In genomic region chr19:47503625-47504024, GRCm38 (mm10) we compare ENCODE assay signal across 8 mouse cellular contexts. TPM values are rescaled to one million over a fixed set of nuclear protein-coding genes. Genes with fewer than 3 reads are reported as not detected.
DNase-seq lines count a peak whose midpoint lies in the region; ATAC-seq lines count a peak whose summit lies in the region.

No protein-coding gene starts in this region.

- no peaks in the 10 kb centered on the region for H3K9me3 ChIP-seq in midbrain, embryonic 12.5 days
- no peaks in the 10 kb centered on the region for H3K9me3 ChIP-seq in midbrain, embryonic 16.5 days (replicated peaks; ENCODE audit: control insufficient read depth, low read length, poor library complexity, severe bottlenecking)
- no peaks in the 10 kb centered on the region for H3K9me3 ChIP-seq in forebrain, embryonic 14.5 days (replicated peaks; ENCODE audit: control insufficient read depth, low read length)

- peak; percentile 17 for DNase-seq in cerebellum, adult 9-10 months
- no peak for DNase-seq in cerebellum, adult 8-10 months
- peak; percentile 61 for DNase-seq in forebrain, embryonic 14.5 days (ENCODE audit: low spot score)
- DNase-seq in left cerebral cortex, postnatal 36 days (ENCODE audit: low spot score in 2 of 2) = no peak
- DNase-seq in spleen, adult 18-20 months = no peak

- H3K27ac ChIP-seq in midbrain, embryonic 12.5 days (replicated peaks) = no peak overlapping the region
- no peak overlapping the region for H3K27ac ChIP-seq in midbrain, embryonic 16.5 days (ENCODE audit: low read length)
- no peak overlapping the region for H3K27ac ChIP-seq in forebrain, embryonic 14.5 days (ENCODE audit: low read depth, low read length)

- no peak overlapping the region for H3K9ac ChIP-seq in midbrain, embryonic 12.5 days (replicated peaks)
- no peak overlapping the region for H3K9ac ChIP-seq in midbrain, embryonic 16.5 days (ENCODE audit: low read depth, low read length)
- no peak overlapping the region for H3K9ac ChIP-seq in forebrain, embryonic 14.5 days (ENCODE audit: low read length)

- peaks cover 10% of the 10 kb centered on the region; the same call in 1 of the 2 replicates for H3K36me3 ChIP-seq in midbrain, embryonic 12.5 days
- H3K36me3 ChIP-seq in midbrain, embryonic 16.5 days (ENCODE audit: control insufficient read depth, insufficient read depth, low read length) = no peaks in the 10 kb centered on the region
- 0 out of 2 replicates have a peak, but pooled peaks cover 5% of the 10 kb centered on the region for H3K36me3 ChIP-seq in forebrain, embryonic 14.5 days (ENCODE audit: control insufficient read depth, insufficient read depth, low read length)

- H3K4me2 ChIP-seq in midbrain, embryonic 12.5 days (replicated peaks) = no peak overlapping the region
- H3K4me2 ChIP-seq in midbrain, embryonic 16.5 days (ENCODE audit: low read length) = no peak overlapping the region
- H3K4me2 ChIP-seq in forebrain, embryonic 14.5 days (ENCODE audit: low read length) = no peak overlapping the region

- peak; percentile 27 for ATAC-seq in midbrain, embryonic 12.5 days (ENCODE audit: low FRiP score, low read depth)
- no peak for ATAC-seq in midbrain, embryonic 16.5 days
- no peak for ATAC-seq in forebrain, embryonic 14.5 days
- peak; percentile 74 for ATAC-seq in megakaryocyte progenitor cell, adult 5-6 weeks (replicated peaks; ENCODE audit: poor library complexity)

- H3K4me1 ChIP-seq in midbrain, embryonic 12.5 days = 0 out of 2 replicates have a peak, but pooled peaks cover 4% of the 10 kb centered on the region
- H3K4me1 ChIP-seq in midbrain, embryonic 16.5 days (ENCODE audit: control insufficient read depth, insufficient read depth, low read length) = peaks cover 4% of the 10 kb centered on the region; the same call in 1 of the 2 replicates
- H3K4me1 ChIP-seq in forebrain, embryonic 14.5 days (ENCODE audit: control insufficient read depth, insufficient read depth, low read length) = no peaks in the 10 kb centered on the region

- no peak overlapping the region for H3K4me3 ChIP-seq in midbrain, embryonic 12.5 days
- H3K4me3 ChIP-seq in midbrain, embryonic 16.5 days (ENCODE audit: low read depth, low read length) = no peak overlapping the region
- no peak overlapping the region for H3K4me3 ChIP-seq in forebrain, embryonic 14.5 days (ENCODE audit: low read depth, low read length)

- intact Hi-C loops in left cerebral cortex, postnatal 36 days (cut with DNase I) = loop anchor here (2.0 to 10.0 kb wide), 2 partner anchors 147 to 431 kb away; partner anchors contain the start of gene Cfap58

- no peaks in the 10 kb centered on the region for H3K27me3 ChIP-seq in midbrain, embryonic 12.5 days
- H3K27me3 ChIP-seq in midbrain, embryonic 16.5 days (ENCODE audit: control insufficient read depth, insufficient read depth, low read depth, low read length) = no peaks in the 10 kb centered on the region
- H3K27me3 ChIP-seq in forebrain, embryonic 14.5 days (replicated peaks; ENCODE audit: control insufficient read depth, insufficient read depth, low read length) = no peaks in the 10 kb centered on the region

- WGBS in midbrain, embryonic 12.5 days = 57% methylated on average over 4 of the region's 4 CpGs
- WGBS in midbrain, embryonic 16.5 days = 60% methylated on average over 4 of the region's 4 CpGs
- WGBS in forebrain, embryonic 14.5 days = 61% methylated on average over 4 of the region's 4 CpGs

RNA-seq across cellular contexts. Expression of gene Stn1, which starts 33.7 kb away (rescaled TPM):
- polyA plus RNA-seq in midbrain, embryonic 12.5 days (2016; fragmentation: Nextera tagmentation; extraction: Ambion mirVana) = 41.9 and 45.9 TPM in 2 replicates
- polyA plus RNA-seq in midbrain, embryonic 16.5 days (2015; fragmentation: Nextera tagmentation; extraction: Ambion mirVana) = 23.4 and 24.0 TPM in 2 replicates
- 39.0 and 41.6 TPM in 2 replicates for polyA plus RNA-seq in forebrain, embryonic 14.5 days (2014; fragmentation: Nextera tagmentation; extraction: Ambion mirVana)
- 5.3 and 7.7 TPM in 2 replicates for total RNA-seq in megakaryocyte progenitor cell, adult 5-6 weeks (2015)
- 5.6 and 6.0 TPM in 2 replicates for total RNA-seq in megakaryocyte progenitor cell, adult 5-6 weeks (2017)
- total RNA-seq in left cerebral cortex, postnatal 36 days (2021) = 10 to 100 TPM; 23.9 to 30.8 TPM

RNA-seq across cellular contexts. Expression of gene Sh3pxd2a, which starts 39.4 kb away (rescaled TPM):
- 2.9 and 3.2 TPM in 2 replicates for polyA plus RNA-seq in midbrain, embryonic 12.5 days (2016; fragmentation: Nextera tagmentation; extraction: Ambion mirVana)
- polyA plus RNA-seq in midbrain, embryonic 16.5 days (2015; fragmentation: Nextera tagmentation; extraction: Ambion mirVana) = 1.5 and 1.8 TPM in 2 replicates
- polyA plus RNA-seq in forebrain, embryonic 14.5 days (2014; fragmentation: Nextera tagmentation; extraction: Ambion mirVana) = 3.0 and 3.4 TPM in 2 replicates
- total RNA-seq in megakaryocyte progenitor cell, adult 5-6 weeks (2015) = 1.3 and 1.6 TPM in 2 replicates
- 1.1 and 1.4 TPM in 2 replicates for total RNA-seq in megakaryocyte progenitor cell, adult 5-6 weeks (2017)
- 10 to 100 TPM; 27.9 to 36.1 TPM for total RNA-seq in left cerebral cortex, postnatal 36 days (2021)

Comparison
In these comparisons a context has a peak if more than half of its experiments do, and no peak if none do; other contexts are left out.
1. DNase-seq: peak in cerebellum, adult 9-10 months (single experiment) and forebrain, embryonic 14.5 days (single experiment); none in cerebellum, adult 8-10 months (single experiment), left cerebral cortex, postnatal 36 days (0 of 2) and spleen, adult 18-20 months (0 of 2).
2. ATAC-seq: peak in midbrain, embryonic 12.5 days (single experiment) and megakaryocyte progenitor cell, adult 5-6 weeks (single experiment); none in midbrain, embryonic 16.5 days (single experiment) and forebrain, embryonic 14.5 days (single experiment).